Mouse (Mus musculus) bone marrow macrophage, adult 2 months (primary cell): Measurements from ENCODE around the gene 1700067P10Rik.

Source experiments
- CTCF ChIP-seq: IDR thresholded peaks from 2 replicates; pipeline ENCODE4 v1.5.1; 2012; ENCODE audit warnings: low read depth, mild to moderate bottlenecking, low read length, moderate library complexity
- POLR2A ChIP-seq: IDR thresholded peaks from 2 replicates; pipeline ENCODE4 v1.6.1; 2012; ENCODE audit warnings: mild to moderate bottlenecking, low read depth, low read length, borderline replicate concordance

- TF ChIP-seq CTCF (no peak), POLR2A (no peak)
These were observed 29.5 kb downstream of the 1700067P10Rik start for GRCm38 (mm10) chr17:48118570-48118969.
